Mouse (Mus musculus): Measurements from ENCODE around the gene Bcl2.

GRCm38 (mm10) chr1:106658293-106658847 is 55.7 kb downstream of the Bcl2 start:
- TF ChIP-seq POLR2A (IDR thresholded peaks at IDR 0.05; ENCODE audit: low read depth, low read length) = no peak
- no peak for TF ChIP-seq CTCF (conservative IDR thresholded peaks at IDR 0.05; ENCODE audit: insufficient read depth, insufficient read length, low read depth, low read length)

Measured in kidney, adult 2 months (tissue).